Mouse (Mus musculus) brain, embryonic 14.5 days (tissue): Measurements from ENCODE around the gene Svs1.

Source experiments
- CTCF ChIP-seq: fragments of 200-500 bp; IDR thresholded peaks from 2 replicates; pipeline ENCODE4 v1.5.1; 2012; ENCODE audit warnings: inconsistent platforms, mild to moderate bottlenecking, moderate library complexity, borderline replicate concordance; ENCODE audit not compliant: insufficient read depth, insufficient read length; ENCODE audit errors: extremely low read depth
- POLR2A ChIP-seq: fragments of 200-500 bp; IDR thresholded peaks from 2 replicates; pipeline ENCODE4 v1.6.1; 2012; ENCODE audit warnings: mild to moderate bottlenecking, inconsistent platforms, borderline replicate concordance; ENCODE audit not compliant: poor library complexity, insufficient read depth, insufficient read length, severe bottlenecking; ENCODE audit errors: extremely low read depth

- TF ChIP-seq POLR2A (no peak), CTCF (no peak)
Measured at GRCm38 (mm10) chr6:48991991-48992390, 5.3 kb downstream of the Svs1 start.
